Mouse (Mus musculus): ENCODE measurements around the gene P4hb. TPM values are rescaled to one million over a fixed set of nuclear protein-coding genes. Genes with fewer than 3 reads are reported as not detected.

P4hb gene
- polyA plus RNA-seq, 1 experiment: 519 TPM

GRCm38 (mm10) chr11:120539285-120540014 is 33.6 kb downstream of the P4hb start:
- Histone ChIP-seq H3K79me3 (ENCODE audit: low read depth) (no peaks in the 10 kb centered on the region), H3K27me3 (ENCODE audit: control insufficient read depth, insufficient read depth, insufficient read length) (peaks cover 25% of the 10 kb centered on the region), H3K36me3 (ENCODE audit: control insufficient read depth, insufficient read depth) (peaks cover 8% of the 10 kb centered on the region), H3ac (ENCODE audit: control insufficient read depth, insufficient read length, low read depth) (no peak overlapping the region), H3K79me2 (ENCODE audit: control insufficient read depth, insufficient read depth) (no peaks in the 10 kb centered on the region), H3K4me3 (ENCODE audit: insufficient read depth, poor library complexity, severe bottlenecking) (no peak overlapping the region)
- no peak for TF ChIP-seq USF1 (IDR thresholded peaks at IDR 0.05; ENCODE audit: low read depth)
- no peak for TF ChIP-seq MAX (IDR thresholded peaks at IDR 0.05)
- no peak for TF ChIP-seq CEBPB (IDR thresholded peaks at IDR 0.05; ENCODE audit: low read depth)
- no peak for TF ChIP-seq MYOD1 (IDR thresholded peaks at IDR 0.05; ENCODE audit: control insufficient read depth, insufficient read length, low read depth)
- no peak for TF ChIP-seq FOSL1 (IDR thresholded peaks at IDR 0.05; ENCODE audit: insufficient read depth, low read length, poor library complexity, severe bottlenecking)
- TF ChIP-seq MYOG (IDR thresholded peaks at IDR 0.05; ENCODE audit: control insufficient read depth, extremely low read depth, insufficient read length): no peak
- TF ChIP-seq CTCF (IDR thresholded peaks at IDR 0.05; ENCODE audit: control insufficient read depth, insufficient read depth, insufficient read length): no peak

- peaks cover 7% of the 10 kb centered on the region for H3K36me3 ChIP-seq (ENCODE audit: control insufficient read depth, insufficient read depth)
- peaks cover 30% of the 10 kb centered on the region for H3K27me3 ChIP-seq (ENCODE audit: control insufficient read depth, insufficient read depth, insufficient read length)
- H3K79me2 ChIP-seq (ENCODE audit: control insufficient read depth, insufficient read depth): no peaks in the 10 kb centered on the region
- no peak overlapping the region for H3ac ChIP-seq (ENCODE audit: control insufficient read depth, insufficient read length, low read depth)
- TF ChIP-seq MYOG (IDR thresholded peaks at IDR 0.05; ENCODE audit: control insufficient read depth, extremely low read depth, insufficient read length): no peak
- no peak for TF ChIP-seq USF1 (IDR thresholded peaks at IDR 0.05; ENCODE audit: low read depth)
- TF ChIP-seq MAX (IDR thresholded peaks at IDR 0.05): no peak
- no peak for TF ChIP-seq MYOD1 (IDR thresholded peaks at IDR 0.05; ENCODE audit: control insufficient read depth, insufficient read length, low read depth)
- no peak for TF ChIP-seq CEBPB (IDR thresholded peaks at IDR 0.05; ENCODE audit: low read depth)
- no peak for TF ChIP-seq CTCF (IDR thresholded peaks at IDR 0.05; ENCODE audit: control insufficient read depth, insufficient read depth, insufficient read length)
- TF ChIP-seq FOSL1 (IDR thresholded peaks at IDR 0.05; ENCODE audit: insufficient read depth, low read length, poor library complexity, severe bottlenecking): no peak
- H3K4me3 ChIP-seq (ENCODE audit: insufficient read depth, poor library complexity, severe bottlenecking): no peak overlapping the region
- no peaks in the 10 kb centered on the region for H3K79me3 ChIP-seq (ENCODE audit: low read depth)
Observed at GRCm38 (mm10) chr11:120538955-120539284, 34.1 kb downstream of the P4hb start.

- Histone ChIP-seq H3K4me3 (ENCODE audit: insufficient read depth, poor library complexity, severe bottlenecking) (no peak overlapping the region), H3K79me3 (ENCODE audit: low read depth) (no peaks in the 10 kb centered on the region), H3ac (ENCODE audit: control insufficient read depth, insufficient read length, low read depth) (no peak overlapping the region), H3K27me3 (ENCODE audit: control insufficient read depth, insufficient read depth, insufficient read length) (peaks cover 34% of the 10 kb centered on the region), H3K36me3 (ENCODE audit: control insufficient read depth, insufficient read depth) (peaks cover 6% of the 10 kb centered on the region), H3K79me2 (ENCODE audit: control insufficient read depth, insufficient read depth) (no peaks in the 10 kb centered on the region)
- no peak for TF ChIP-seq MYOD1 (IDR thresholded peaks at IDR 0.05; ENCODE audit: control insufficient read depth, insufficient read length, low read depth)
- TF ChIP-seq FOSL1 (IDR thresholded peaks at IDR 0.05; ENCODE audit: insufficient read depth, low read length, poor library complexity, severe bottlenecking): no peak
- TF ChIP-seq MYOG (IDR thresholded peaks at IDR 0.05; ENCODE audit: control insufficient read depth, extremely low read depth, insufficient read length): no peak
- no peak for TF ChIP-seq MAX (IDR thresholded peaks at IDR 0.05)
- TF ChIP-seq CEBPB (IDR thresholded peaks at IDR 0.05; ENCODE audit: low read depth): no peak
- no peak for TF ChIP-seq USF1 (IDR thresholded peaks at IDR 0.05; ENCODE audit: low read depth)
- no peak for TF ChIP-seq CTCF (IDR thresholded peaks at IDR 0.05; ENCODE audit: control insufficient read depth, insufficient read depth, insufficient read length)
Observed at GRCm38 (mm10) chr11:120538485-120538884, 34.6 kb downstream of the P4hb start.

GRCm38 (mm10) chr11:120535804-120536203 is 37.2 kb downstream of the P4hb start:
- peaks cover 60% of the 10 kb centered on the region for H3K27me3 ChIP-seq (ENCODE audit: control insufficient read depth, insufficient read depth, insufficient read length)
- H3K79me3 ChIP-seq (ENCODE audit: low read depth): no peaks in the 10 kb centered on the region
- TF ChIP-seq MYOG (IDR thresholded peaks at IDR 0.05; ENCODE audit: control insufficient read depth, extremely low read depth, insufficient read length) (no peak), FOSL1 (IDR thresholded peaks at IDR 0.05; ENCODE audit: insufficient read depth, low read length, poor library complexity, severe bottlenecking) (no peak), USF1 (IDR thresholded peaks at IDR 0.05; ENCODE audit: low read depth) (no peak), MAX (IDR thresholded peaks at IDR 0.05) (no peak), CEBPB (IDR thresholded peaks at IDR 0.05; ENCODE audit: low read depth) (no peak), CTCF (IDR thresholded peaks at IDR 0.05; ENCODE audit: control insufficient read depth, insufficient read depth, insufficient read length) (no peak), MYOD1 (IDR thresholded peaks at IDR 0.05; ENCODE audit: control insufficient read depth, insufficient read length, low read depth) (no peak)
- H3ac ChIP-seq (ENCODE audit: control insufficient read depth, insufficient read length, low read depth): no peak overlapping the region
- H3K79me2 ChIP-seq (ENCODE audit: control insufficient read depth, insufficient read depth): no peaks in the 10 kb centered on the region
- no peak overlapping the region for H3K4me3 ChIP-seq (ENCODE audit: insufficient read depth, poor library complexity, severe bottlenecking)
- H3K36me3 ChIP-seq (ENCODE audit: control insufficient read depth, insufficient read depth): no peaks in the 10 kb centered on the region

GRCm38 (mm10) chr11:120535145-120535544 is 37.9 kb downstream of the P4hb start:
- H3K79me3 ChIP-seq (ENCODE audit: low read depth): no peaks in the 10 kb centered on the region
- H3K4me3 ChIP-seq (ENCODE audit: insufficient read depth, poor library complexity, severe bottlenecking): no peak overlapping the region
- H3K36me3 ChIP-seq (ENCODE audit: control insufficient read depth, insufficient read depth): no peaks in the 10 kb centered on the region
- H3K79me2 ChIP-seq (ENCODE audit: control insufficient read depth, insufficient read depth): no peaks in the 10 kb centered on the region
- H3ac ChIP-seq (ENCODE audit: control insufficient read depth, insufficient read length, low read depth): no peak overlapping the region
- H3K27me3 ChIP-seq (ENCODE audit: control insufficient read depth, insufficient read depth, insufficient read length): peaks cover 67% of the 10 kb centered on the region
- TF ChIP-seq MYOD1 (IDR thresholded peaks at IDR 0.05; ENCODE audit: control insufficient read depth, insufficient read length, low read depth) (no peak), USF1 (IDR thresholded peaks at IDR 0.05; ENCODE audit: low read depth) (no peak), CTCF (IDR thresholded peaks at IDR 0.05; ENCODE audit: control insufficient read depth, insufficient read depth, insufficient read length) (no peak), MYOG (IDR thresholded peaks at IDR 0.05; ENCODE audit: control insufficient read depth, extremely low read depth, insufficient read length) (no peak), FOSL1 (IDR thresholded peaks at IDR 0.05; ENCODE audit: insufficient read depth, low read length, poor library complexity, severe bottlenecking) (no peak), CEBPB (IDR thresholded peaks at IDR 0.05; ENCODE audit: low read depth) (no peak), MAX (IDR thresholded peaks at IDR 0.05) (no peak)

Measured in C2C12 (cell line).